Mouse (Mus musculus): Measurements from ENCODE around the gene Bcl2. TPM values are rescaled to one million over a fixed set of nuclear protein-coding genes. Genes with fewer than 3 reads are reported as not detected.
A peak's percentile ranks its signal among the peaks of the same experiment; 100 is the strongest.

Gene Bcl2
- total RNA-seq, 2 experiments from 2014 or later: 5.1 to 6.7 TPM

- no peak for DNase-seq (ENCODE audit: low spot score in 2 of 2)
Observed at GRCm38 (mm10) chr1:106629931-106630682, 84.0 kb downstream of the Bcl2 start.

GRCm38 (mm10) chr1:106629470-106629830, 84.6 kb downstream of the Bcl2 start:
- DNase-seq (ENCODE audit: low spot score in 2 of 2): no peak

DNA sequence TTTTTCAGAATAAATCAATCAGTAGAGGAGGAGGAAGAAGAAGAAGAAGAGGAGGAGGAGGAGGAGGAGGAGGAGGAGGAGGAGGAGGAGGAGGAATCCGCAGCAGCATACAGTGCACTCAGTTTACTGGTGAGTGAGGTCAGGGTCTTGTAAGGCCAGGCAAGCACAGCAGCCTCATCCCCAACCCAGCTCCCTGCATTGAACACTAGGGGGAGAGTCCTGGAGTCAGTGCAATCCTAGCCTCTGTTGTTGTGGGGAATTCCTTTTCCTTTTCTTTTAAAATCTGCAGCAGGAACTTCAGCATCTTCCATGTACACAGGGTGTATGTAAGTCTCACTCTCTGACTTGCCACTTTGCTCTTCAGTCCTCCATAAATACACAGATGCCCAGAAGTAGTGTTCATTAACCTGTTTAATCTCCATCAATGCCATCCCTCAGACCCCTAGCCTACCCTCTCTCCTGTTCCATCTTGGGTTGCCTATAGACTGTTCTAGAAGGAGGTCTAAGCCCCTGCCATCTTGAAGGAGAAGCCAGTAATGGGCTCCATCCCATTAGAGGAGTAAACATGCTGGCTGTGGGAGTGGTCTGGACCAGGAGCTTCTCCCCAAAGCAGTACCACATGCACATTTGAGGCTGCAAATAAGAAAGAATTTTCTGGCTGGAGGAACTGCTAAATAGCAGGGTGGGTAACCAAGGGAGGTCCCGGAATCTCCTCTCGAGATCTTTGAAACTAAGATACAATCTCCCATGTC, 85.2 kb downstream of the Bcl2 start:
- DNase-seq (ENCODE audit: low spot score in 2 of 2): no peak

- no peak for DNase-seq (ENCODE audit: low spot score in 2 of 2)
Observed at GRCm38 (mm10) chr1:106628279-106628678, 85.8 kb downstream of the Bcl2 start.

GRCm38 (mm10) chr1:106627241-106627640, 86.8 kb downstream of the Bcl2 start:
- no peak for DNase-seq (ENCODE audit: low spot score in 2 of 2)

DNA sequence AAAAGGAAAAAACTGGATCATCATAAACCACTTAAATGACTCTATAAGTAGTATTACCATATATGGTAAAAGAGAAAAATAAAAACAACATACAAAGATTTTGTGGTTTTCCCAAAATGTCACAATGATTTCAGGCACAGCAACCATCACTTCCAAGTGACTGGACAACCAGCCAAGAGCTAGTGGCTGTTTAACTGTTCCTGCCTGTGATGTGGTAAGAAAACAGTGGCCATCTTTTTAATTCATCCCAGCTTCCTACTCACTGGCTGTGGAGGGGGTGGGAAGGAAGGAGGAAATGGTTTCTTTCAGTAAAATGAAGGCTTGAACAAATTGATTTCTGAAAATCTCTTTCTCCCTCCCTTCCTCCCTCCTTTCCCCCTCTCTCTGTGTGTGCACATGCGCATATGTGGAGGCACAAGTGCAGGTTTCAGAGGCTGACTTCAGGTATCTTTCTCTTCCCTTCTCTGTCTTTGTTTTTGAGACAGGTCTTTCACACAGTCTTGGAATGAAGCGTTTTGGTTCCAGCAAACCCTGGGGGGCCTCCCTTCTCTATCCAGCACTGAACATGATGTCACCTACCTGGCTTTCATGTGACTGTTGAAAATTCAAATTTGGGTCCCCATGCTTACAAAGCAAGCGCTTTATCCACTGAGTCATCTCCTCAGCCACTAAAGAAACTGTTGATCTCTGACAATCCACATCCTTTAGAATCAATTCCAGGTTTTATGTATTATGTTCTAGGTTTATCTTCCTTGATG, 93.7 kb downstream of the Bcl2 start:
- DNase-seq (ENCODE audit: low spot score in 2 of 2): no peak

DNA sequence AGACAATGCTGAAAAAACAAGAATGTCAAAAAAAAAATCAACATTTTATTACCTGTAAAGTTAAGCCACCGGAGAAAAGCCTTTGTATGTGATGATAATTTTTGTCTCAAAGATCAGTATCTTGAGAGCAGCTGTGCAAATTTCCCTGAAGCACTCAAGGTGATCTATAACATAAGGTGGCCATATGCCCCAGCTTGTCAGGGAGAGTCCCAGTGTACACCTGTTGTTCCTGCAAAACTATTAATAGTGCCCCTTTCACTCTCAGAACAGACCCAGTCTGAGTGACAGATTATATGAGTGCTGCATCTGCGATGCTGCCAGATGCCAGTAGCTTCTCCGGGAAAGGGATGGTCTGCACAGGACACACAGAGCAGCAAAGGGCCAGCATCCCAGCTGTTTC, 95.3 kb downstream of the Bcl2 start:
- no peak for DNase-seq (ENCODE audit: low spot score in 2 of 2)

DNA sequence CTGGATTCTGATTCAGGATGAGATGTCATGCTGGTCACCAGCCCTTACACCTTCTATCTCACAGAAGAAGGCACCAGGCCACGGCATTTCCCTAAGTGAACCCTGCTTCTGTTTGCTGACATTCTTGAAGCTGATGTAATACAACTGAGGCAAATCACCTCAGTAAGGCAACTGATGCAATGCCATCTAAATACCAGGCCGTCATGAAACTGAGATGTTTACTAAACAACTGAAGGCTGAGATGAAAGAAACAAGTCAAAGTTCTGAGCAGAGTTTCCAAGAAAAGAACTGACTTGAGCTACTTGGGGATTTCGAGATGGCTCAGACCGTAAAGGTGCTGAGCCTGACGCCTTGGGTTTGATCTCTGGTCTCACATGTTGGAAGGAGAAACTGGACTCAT, 97.1 kb downstream of the Bcl2 start:
- no peak for DNase-seq (ENCODE audit: low spot score in 2 of 2)

GRCm38 (mm10) chr1:106613371-106613770, 100.7 kb downstream of the Bcl2 start:
- DNase-seq (ENCODE audit: low spot score in 2 of 2): no peak

DNA sequence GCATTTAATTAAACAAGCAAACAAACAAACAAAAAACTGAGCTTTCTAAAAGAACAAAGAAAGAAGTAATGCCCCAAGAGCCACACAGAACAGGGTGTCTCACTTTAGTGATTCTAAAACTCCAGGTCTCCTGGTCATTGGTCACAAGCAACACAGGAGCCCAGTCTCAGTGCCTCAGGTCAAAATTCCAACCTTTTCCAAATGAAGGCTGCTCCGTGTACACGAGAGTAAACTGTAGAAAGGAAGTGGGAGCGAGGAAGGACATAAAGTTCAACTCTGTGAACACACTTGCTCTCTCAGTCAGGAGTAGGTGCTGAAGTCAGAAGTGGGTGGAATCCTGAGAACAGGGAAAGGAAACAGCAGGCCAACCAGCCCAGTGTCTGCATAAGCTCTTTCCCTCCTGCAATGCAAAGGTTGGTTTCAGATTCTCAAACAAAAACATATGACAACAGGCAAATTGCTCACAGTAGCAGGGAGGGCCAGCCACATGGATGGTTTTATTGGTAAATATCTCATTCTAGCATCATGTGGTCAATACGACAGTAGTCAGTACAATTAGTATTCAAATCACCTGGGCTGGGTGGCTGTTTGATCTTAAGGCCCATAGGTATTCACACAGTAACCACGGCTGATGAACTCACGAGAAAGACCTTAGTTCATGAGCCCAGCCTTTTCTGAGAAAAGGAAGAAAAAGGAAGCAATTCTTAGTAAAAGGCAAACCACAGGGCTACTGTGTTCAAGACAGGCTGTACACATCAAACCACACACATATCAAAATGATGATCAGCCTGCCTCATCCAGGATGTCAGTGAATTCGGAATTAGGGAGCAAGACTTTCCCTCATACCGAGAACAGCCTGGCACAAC, 101.7 kb downstream of the Bcl2 start:
- DNase-seq (ENCODE audit: low spot score in 2 of 2): no peak

GRCm38 (mm10) chr1:106611246-106611645, 102.8 kb downstream of the Bcl2 start:
- DNase-seq (ENCODE audit: low spot score in 2 of 2): no peak

GRCm38 (mm10) chr1:106608098-106608778, 105.8 kb downstream of the Bcl2 start:
- DNase-seq (ENCODE audit: low spot score in 2 of 2): no peak

- no peak for DNase-seq (ENCODE audit: low spot score in 2 of 2)
Observed at GRCm38 (mm10) chr1:106606951-106607350, 107.1 kb downstream of the Bcl2 start.

- no peak for DNase-seq (ENCODE audit: low spot score in 2 of 2)
Observed at GRCm38 (mm10) chr1:106603406-106603805, 110.7 kb downstream of the Bcl2 start.

- peak in 1 of 2 experiments; percentile 18 for DNase-seq (ENCODE audit: low spot score in 2 of 2)
Observed at GRCm38 (mm10) chr1:106602941-106603340, 111.1 kb downstream of the Bcl2 start.

GRCm38 (mm10) chr1:106602536-106602935, 111.5 kb downstream of the Bcl2 start:
- DNase-seq (ENCODE audit: low spot score in 2 of 2): no peak

GRCm38 (mm10) chr1:106601247-106601646, 112.8 kb downstream of the Bcl2 start:
- no peak for DNase-seq (ENCODE audit: low spot score in 2 of 2)

GRCm38 (mm10) chr1:106600841-106601240, 113.2 kb downstream of the Bcl2 start:
- DNase-seq (ENCODE audit: low spot score in 2 of 2): no peak

GRCm38 (mm10) chr1:106598292-106598583, 115.8 kb downstream of the Bcl2 start:
- DNase-seq (ENCODE audit: low spot score in 2 of 2): no peak

DNA sequence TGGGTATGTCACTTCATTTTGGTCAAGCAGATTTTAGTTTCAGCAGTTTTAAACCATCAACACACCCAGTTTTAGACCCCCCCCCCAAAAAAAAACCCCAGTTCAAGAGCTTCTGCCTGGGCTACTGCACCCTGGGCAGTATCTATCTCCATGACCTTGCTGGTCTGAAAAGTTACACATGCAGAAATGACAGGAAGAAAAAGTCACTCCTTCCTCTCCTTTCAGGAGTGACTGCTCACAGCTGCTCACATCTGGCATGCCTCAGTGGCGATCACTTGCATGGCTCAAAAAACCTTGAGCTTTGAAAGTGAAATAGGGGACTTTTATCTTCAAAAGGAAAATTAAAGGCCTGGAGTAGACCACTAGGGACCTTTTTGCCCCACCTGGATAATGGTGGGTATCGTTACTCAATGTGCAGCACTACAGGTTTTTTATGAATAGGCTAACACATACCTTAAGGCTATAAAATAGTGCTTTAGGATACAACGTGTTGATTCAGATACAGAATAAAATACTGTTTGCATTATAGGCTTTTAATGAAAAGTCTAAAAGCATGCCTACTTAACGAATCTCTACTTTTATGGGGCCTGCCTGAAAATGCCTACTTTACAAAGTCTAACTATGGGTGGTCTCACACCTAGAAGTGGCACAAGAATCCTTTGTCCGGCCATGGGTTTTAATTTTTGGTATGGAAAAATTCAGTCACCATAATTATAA, 116.3 kb downstream of the Bcl2 start:
- DNase-seq (ENCODE audit: low spot score in 2 of 2): no peak
